Mouse (Mus musculus) embryonic facial prominence, embryonic 13.5 days (tissue): ENCODE results near the gene Stk16. TPM values are rescaled to one million over a fixed set of nuclear protein-coding genes. Genes with fewer than 3 reads are reported as not detected.

Experiments used
- ATAC-seq: fragments of 200-750 bp; cut with Nextera tagmentation; 2 replicates; pipeline ENCODE4 v1.8.0; 2017; ENCODE audit warnings: low read depth; ENCODE audit not compliant: insufficient number of reproducible peaks, insufficient read depth, low FRiP score, low TSS enrichment
- H3K27ac ChIP-seq: fragments of 300-500 bp; sonication (generic); 2 replicates; pipeline ENCODE4 v1.5.1; 2015; ENCODE audit warnings: moderate library complexity, mild to moderate bottlenecking, inconsistent platforms
- H3K27me3 ChIP-seq: fragments of 300-500 bp; sonication (generic); 2 replicates; pipeline ENCODE4 v1.6.1; 2015; ENCODE audit warnings: mild to moderate bottlenecking, inconsistent platforms
- H3K36me3 ChIP-seq: fragments of 300-500 bp; sonication (generic); 2 replicates; pipeline ENCODE4 v1.6.1; 2015; ENCODE audit warnings: mild to moderate bottlenecking, inconsistent platforms
- H3K4me1 ChIP-seq: fragments of 300-500 bp; sonication (generic); 2 replicates; pipeline ENCODE4 v1.6.1; 2015; ENCODE audit warnings: inconsistent platforms
- H3K4me2 ChIP-seq: fragments of 300-500 bp; sonication (generic); 2 replicates; pipeline ENCODE4 v1.6.1; 2015; ENCODE audit warnings: moderate library complexity, mild to moderate bottlenecking, inconsistent platforms
- H3K4me3 ChIP-seq: fragments of 300-500 bp; sonication (generic); 2 replicates; pipeline ENCODE4 v1.5.1; 2015; ENCODE audit warnings: mild to moderate bottlenecking, inconsistent platforms
- H3K9ac ChIP-seq: fragments of 300-500 bp; sonication (generic); 2 replicates; pipeline ENCODE4 v1.6.1; 2015; ENCODE audit warnings: mild to moderate bottlenecking, inconsistent platforms
- H3K9me3 ChIP-seq: fragments of 300-500 bp; sonication (generic); 2 replicates; pipeline ENCODE4 v1.6.1; 2016; ENCODE audit warnings: inconsistent platforms
- WGBS: fragments of 180-500 bp; shearing (Covaris S2); methylation state at CpG from one replicate; pipeline ENCODE4 v1.1.7; 2015; ENCODE audit warnings: mixed read lengths; 5-methylcytosine and 5-hydroxymethylcytosine counted together
- microRNA-seq: library from miRNA; unstranded; fragments of <30 nt; microRNA quantifications from one replicate; pipeline ENCODE4, GENCODE M21; 2016
- polyA plus RNA-seq: library from polyadenylated mRNA; unstranded; fragments of >200 nt; fragmentation: Nextera tagmentation; extraction: Ambion mirVana; gene quantifications from 2 replicates; pipeline ENCODE4 v1.2.1, GENCODE M21; 2015

The Stk16 gene
- polyA plus RNA-seq, 1 experiment from 2014 or later, result 141 TPM

GRCm38 (mm10) chr1:75255516-75256046 lies 44.9 kb downstream of the Stk16 start:
- no peak overlapping the region for H3K4me3 ChIP-seq
- H3K9me3 ChIP-seq, result no peaks in the 10 kb centered on the region
- H3K27me3 ChIP-seq, result peaks cover 31% of the 10 kb centered on the region
- H3K27ac ChIP-seq, result no peak overlapping the region
- no peak overlapping the region for H3K4me2 ChIP-seq
- no peak for ATAC-seq
- H3K4me1 ChIP-seq, result peaks cover 8% of the 10 kb centered on the region; the same call in 1 of the 2 replicates
- H3K9ac ChIP-seq, result no peak overlapping the region
- WGBS, result 64% methylated on average over 10 of the region's 10 CpGs
- H3K36me3 ChIP-seq, result no peaks in the 10 kb centered on the region

DNA sequence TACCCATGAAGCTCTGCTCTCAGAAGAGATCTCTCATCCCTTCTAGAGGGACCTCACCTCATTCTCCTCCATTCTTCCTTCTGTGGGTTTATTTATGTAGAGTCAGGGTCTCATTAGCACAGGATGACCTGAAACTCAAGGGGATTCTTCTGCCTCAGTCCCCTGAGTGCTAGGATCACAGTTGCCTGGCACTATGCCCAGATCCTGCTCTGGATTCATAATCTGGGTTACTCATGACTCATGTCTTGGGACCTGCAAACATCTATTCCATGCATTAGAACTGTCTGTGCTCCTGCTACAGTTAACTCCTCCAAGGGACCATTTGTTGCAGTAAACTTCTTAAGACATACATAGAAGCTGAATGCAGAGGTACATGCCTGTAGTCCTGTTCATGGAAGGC lies 50.6 kb downstream of the Stk16 start:
- Histone ChIP-seq H3K36me3 (no peaks in the 10 kb centered on the region), H3K4me1 (no peaks in the 10 kb centered on the region), H3K27ac (no peak overlapping the region), H3K9ac (no peak overlapping the region), H3K4me2 (no peak overlapping the region), H3K27me3 (peaks cover 67% of the 10 kb centered on the region), H3K9me3 (no peaks in the 10 kb centered on the region), H3K4me3 (no peak overlapping the region)
- ATAC-seq, result no peak

GRCm38 (mm10) chr1:75262969-75263951 lies 52.6 kb downstream of the Stk16 start:
- Histone ChIP-seq H3K36me3 (no peaks in the 10 kb centered on the region), H3K9me3 (no peaks in the 10 kb centered on the region), H3K4me3 (0 out of 2 replicates have a peak overlapping the region, but pooled peaks have one; percentile 6), H3K27ac (no peak overlapping the region), H3K9ac (no peak overlapping the region), H3K4me1 (no peaks in the 10 kb centered on the region), H3K4me2 (no peak overlapping the region), H3K27me3 (peaks cover 58% of the 10 kb centered on the region)
- ATAC-seq, result no peak
- WGBS, result 2% methylated on average over 40 of the region's 40 CpGs

GRCm38 (mm10) chr1:75264091-75264880 lies 53.6 kb downstream of the Stk16 start, which contains the start of gene Ptprn:
Ptprn (minus strand) TSS chr1:75264502.
- H3K36me3 ChIP-seq, result no peaks in the 10 kb centered on the region
- H3K4me2 ChIP-seq, result peak within 1 kb of the TSS; percentile 32; the same call in 1 of the 2 replicates
- H3K9ac ChIP-seq, result no peak within 1 kb of the TSS
- H3K27me3 ChIP-seq, result peaks cover 60% of the 10 kb centered on the region
- no peak for ATAC-seq
- H3K27ac ChIP-seq, result no peak within 1 kb of the TSS
- 12% methylated on average over 32 of the region's 32 CpGs for WGBS
- H3K4me3 ChIP-seq, result peak within 1 kb of the TSS; percentile 13; the same call in 1 of the 2 replicates
- H3K4me1 ChIP-seq, result no peaks in the 10 kb centered on the region
- H3K9me3 ChIP-seq, result no peaks in the 10 kb centered on the region

Small RNA genes lying within 50 kb of the gene (microRNA-seq; reads per million reads assigned to microRNA genes)
- not detected for gene Gm27943

Other genes with a start within 250 kb of the Stk16 start
- 11.2 and 12.7 TPM in 2 replicates for gene Nhej1, start 85.6 kb upstream of the Stk16 start, polyA plus RNA-seq
- 0.15 and 0.47 TPM in 2 replicates for gene Slc23a3, start 76.9 kb upstream of the Stk16 start, polyA plus RNA-seq
- 40.5 and 43.8 TPM in 2 replicates for gene Cnppd1, start 68.1 kb upstream of the Stk16 start, polyA plus RNA-seq
- gene Retreg2, start 68.1 kb upstream of the Stk16 start, polyA plus RNA-seq, result 39.4 and 45.1 TPM in 2 replicates
- 45.1 and 48.2 TPM in 2 replicates for gene Zfand2b, start 42.2 kb upstream of the Stk16 start, polyA plus RNA-seq
- 27.0 and 35.2 TPM in 2 replicates for gene Abcb6, start 30.4 kb upstream of the Stk16 start, polyA plus RNA-seq
- gene Ankzf1, start 18.7 kb upstream of the Stk16 start, polyA plus RNA-seq, result 27.1 and 30.5 TPM in 2 replicates
- gene Atg9a, start 18.6 kb upstream of the Stk16 start, polyA plus RNA-seq, result 28.4 and 30.8 TPM in 2 replicates
- gene Glb1l, start within 50 bp of the Stk16 start, polyA plus RNA-seq, result 21.9 and 23.3 TPM in 2 replicates
- 17.1 and 23.2 TPM in 2 replicates for gene Tuba4a, start 9.0 kb downstream of the Stk16 start, polyA plus RNA-seq
- not detected in 2 replicates for gene A630095N17Rik, start 21.3 kb downstream of the Stk16 start, polyA plus RNA-seq
- gene Dnajb2, start 25.6 kb downstream of the Stk16 start, polyA plus RNA-seq, result 36.6 and 47.8 TPM in 2 replicates
- 0.37 and 0.54 TPM in 2 replicates for gene Ptprn, start 53.7 kb downstream of the Stk16 start, polyA plus RNA-seq
- 1.7 and 2.1 TPM in 2 replicates for gene Resp18, start 67.6 kb downstream of the Stk16 start, polyA plus RNA-seq
- 110 and 112 TPM in 2 replicates for gene Dnpep, start 107.2 kb downstream of the Stk16 start, polyA plus RNA-seq
- gene Des, start 149.5 kb downstream of the Stk16 start, polyA plus RNA-seq, result 9.9 and 13.8 TPM in 2 replicates
- gene Speg, start 164.5 kb downstream of the Stk16 start, polyA plus RNA-seq, result 16.1 and 17.0 TPM in 2 replicates
- gene Gmppa, start 225.1 kb downstream of the Stk16 start, polyA plus RNA-seq, result 74.2 and 83.0 TPM in 2 replicates
- gene Asic4, start 239.6 kb downstream of the Stk16 start, polyA plus RNA-seq, result 0.30 and 0.45 TPM in 2 replicates